Mouse (Mus musculus) yolk sac, embryonic 10.5 days (tissue): ENCODE results near the gene Stk38.
"Not testable (repeated sequence)": the region's sequence is repeated elsewhere in the genome, so short reads cannot be mapped to it uniquely, and the experiment has no call there.

Source experiments
- DNase-seq: peaks from one replicate; pipeline ENCODE4 v3.0.0-alpha.2; 2017; ENCODE audit warnings: low spot score

The Stk38 gene

GRCm38 (mm10) chr17:29007641-29008325 is at the start of gene Stk38:
Gene Stk38, minus strand, starts transcription at chr17:29007995.
- peak; percentile 92 for DNase-seq

GRCm38 (mm10) chr17:29057361-29057890 is 49.6 kb upstream of the Stk38 start:
- DNase-seq: no peak

- no peak for DNase-seq
Measured at GRCm38 (mm10) chr17:29056699-29057151, 48.9 kb upstream of the Stk38 start.

- no peak for DNase-seq
Measured at GRCm38 (mm10) chr17:29056207-29056606, 48.4 kb upstream of the Stk38 start.

GRCm38 (mm10) chr17:29055586-29055985 is 47.8 kb upstream of the Stk38 start:
- DNase-seq: no peak

GRCm38 (mm10) chr17:29054429-29054828 is 46.6 kb upstream of the Stk38 start:
- no peak for DNase-seq

GRCm38 (mm10) chr17:29053841-29054240 is 46.0 kb upstream of the Stk38 start:
- DNase-seq: no peak

- DNase-seq: no peak
Measured at GRCm38 (mm10) chr17:29053067-29053466, 45.3 kb upstream of the Stk38 start.

- DNase-seq: no peak
Measured at GRCm38 (mm10) chr17:29050791-29051190, 43.0 kb upstream of the Stk38 start.

- DNase-seq: peak; percentile 86
Measured at GRCm38 (mm10) chr17:29049923-29050322, 42.1 kb upstream of the Stk38 start.

GRCm38 (mm10) chr17:29049508-29049889 is 41.7 kb upstream of the Stk38 start:
- DNase-seq: no peak

- peak; percentile 73 for DNase-seq
Measured at GRCm38 (mm10) chr17:29048748-29049507, 41.1 kb upstream of the Stk38 start.

- DNase-seq: no peak
Measured at GRCm38 (mm10) chr17:29047697-29048514, 40.1 kb upstream of the Stk38 start.

- no peak for DNase-seq
Measured at GRCm38 (mm10) chr17:29046863-29047262, 39.1 kb upstream of the Stk38 start.

- no peak for DNase-seq
Measured at GRCm38 (mm10) chr17:29045741-29046530, 38.1 kb upstream of the Stk38 start.

GRCm38 (mm10) chr17:29044925-29045319 is 37.1 kb upstream of the Stk38 start:
- DNase-seq: no peak

GRCm38 (mm10) chr17:29044146-29044924 is 36.5 kb upstream of the Stk38 start:
- DNase-seq: no peak

- DNase-seq: no peak
Measured at GRCm38 (mm10) chr17:29043583-29043982, 35.8 kb upstream of the Stk38 start.

GRCm38 (mm10) chr17:29042569-29042968 is 34.8 kb upstream of the Stk38 start:
- DNase-seq: no peak

- not testable (repeated sequence) for DNase-seq
Measured at GRCm38 (mm10) chr17:29041632-29042031, 33.8 kb upstream of the Stk38 start.

- DNase-seq: no peak
Measured at GRCm38 (mm10) chr17:29039351-29039750, 31.6 kb upstream of the Stk38 start.
